Mouse (Mus musculus): Measurements from ENCODE around the gene Gm38392. TPM values are rescaled to one million over a fixed set of nuclear protein-coding genes. Genes with fewer than 3 reads are reported as not detected.

The Gm38392 gene
- 0.26 TPM in 1 of 2 replicates, not detected in the other for polyA plus RNA-seq (2016; fragmentation: Nextera tagmentation; extraction: Ambion mirVana)

GRCm38 (mm10) chr3:88287110-88287509 lies at the start of gene Gm38392:
Gene Gm38392, minus strand, starts transcription at chr3:88287210.
- no peaks in the 10 kb centered on the region for H3K27me3 ChIP-seq (ENCODE audit: low read depth, poor library complexity, severe bottlenecking)
- H3K4me3 ChIP-seq, result no peak within 1 kb of the TSS
- peaks cover 17% of the 10 kb centered on the region for H3K36me3 ChIP-seq
- WGBS, result 93% methylated on average over 4 of the region's 4 CpGs
- no peaks in the 10 kb centered on the region for H3K9me3 ChIP-seq (replicated peaks)
- no peak within 1 kb of the TSS for H3K27ac ChIP-seq
- no peaks in the 10 kb centered on the region for H3K4me1 ChIP-seq
- DNase-seq (ENCODE audit: low spot score), result no peak

- H3K9me3 ChIP-seq (replicated peaks), result no peaks in the 10 kb centered on the region
- H3K27me3 ChIP-seq (ENCODE audit: low read depth, poor library complexity, severe bottlenecking), result no peaks in the 10 kb centered on the region
- DNase-seq (ENCODE audit: low spot score), result peak; percentile 96
- peaks cover 38% of the 10 kb centered on the region for H3K36me3 ChIP-seq
- peak within 1 kb of the TSS; percentile 79 for H3K4me3 ChIP-seq
- WGBS, result 3% methylated on average over 64 of the region's 66 CpGs
- peaks cover 32% of the 10 kb centered on the region for H3K4me1 ChIP-seq
- peak within 1 kb of the TSS; percentile 96 for H3K27ac ChIP-seq
Measured at GRCm38 (mm10) chr3:88336058-88337013, 49.3 kb upstream of the Gm38392 start, which contains the start of the genes Tmem79 and Smg5. Gene Tmem79, minus strand, starts transcription at chr3:88336148. Gene Smg5, plus strand, starts transcription at chr3:88336260.

- peak; percentile 39 for DNase-seq (ENCODE audit: low spot score)
- 1% methylated on average over 27 of the region's 27 CpGs for WGBS
Measured at GRCm38 (mm10) chr3:88335436-88336053, 48.5 kb upstream of the Gm38392 start.

GRCm38 (mm10) chr3:88334902-88335435 lies 48.0 kb upstream of the Gm38392 start:
- no peaks in the 10 kb centered on the region for H3K9me3 ChIP-seq (replicated peaks)
- H3K36me3 ChIP-seq, result peaks cover 29% of the 10 kb centered on the region
- DNase-seq (ENCODE audit: low spot score), result no peak
- H3K27me3 ChIP-seq (ENCODE audit: low read depth, poor library complexity, severe bottlenecking), result no peaks in the 10 kb centered on the region
- WGBS, result 43% methylated on average over 3 of the region's 3 CpGs
- peak overlapping the region; percentile 96 for H3K27ac ChIP-seq
- peaks cover 32% of the 10 kb centered on the region for H3K4me1 ChIP-seq
- peak overlapping the region; percentile 79 for H3K4me3 ChIP-seq

More at GRCm38 (mm10) chr3:88335436-88336053, 48.5 kb upstream of the Gm38392 start:
- Histone ChIP-seq H3K4me1 (peaks cover 32% of the 10 kb centered on the region), H3K36me3 (peaks cover 30% of the 10 kb centered on the region), H3K27ac (peak overlapping the region; percentile 96), H3K4me3 (peak overlapping the region; percentile 79), H3K9me3 (replicated peaks) (no peaks in the 10 kb centered on the region), H3K27me3 (ENCODE audit: low read depth, poor library complexity, severe bottlenecking) (no peaks in the 10 kb centered on the region)

GRCm38 (mm10) chr3:88334029-88334658 lies 47.1 kb upstream of the Gm38392 start:
- DNase-seq (ENCODE audit: low spot score), result no peak
- no peak overlapping the region for H3K27ac ChIP-seq
- H3K27me3 ChIP-seq (ENCODE audit: low read depth, poor library complexity, severe bottlenecking), result no peaks in the 10 kb centered on the region
- peaks cover 32% of the 10 kb centered on the region for H3K4me1 ChIP-seq
- peaks cover 37% of the 10 kb centered on the region for H3K36me3 ChIP-seq
- peak overlapping the region; percentile 1; the same call in 1 of the 2 replicates for H3K4me3 ChIP-seq
- WGBS, result 47% methylated on average over 12 of the region's 12 CpGs
- no peaks in the 10 kb centered on the region for H3K9me3 ChIP-seq (replicated peaks)

- Histone ChIP-seq H3K4me1 (peaks cover 19% of the 10 kb centered on the region), H3K27ac (no peak overlapping the region), H3K4me3 (no peak overlapping the region), H3K27me3 (ENCODE audit: low read depth, poor library complexity, severe bottlenecking) (no peaks in the 10 kb centered on the region), H3K36me3 (peaks cover 47% of the 10 kb centered on the region), H3K9me3 (replicated peaks) (no peaks in the 10 kb centered on the region)
- WGBS, result 43% methylated on average over 2 of the region's 2 CpGs
- DNase-seq (ENCODE audit: low spot score), result no peak
Measured at GRCm38 (mm10) chr3:88331282-88331681, 44.3 kb upstream of the Gm38392 start.

- 54% methylated on average over 5 of the region's 5 CpGs for WGBS
- peaks cover 15% of the 10 kb centered on the region for H3K4me1 ChIP-seq
- H3K4me3 ChIP-seq, result no peak overlapping the region
- DNase-seq (ENCODE audit: low spot score), result no peak
- H3K27ac ChIP-seq, result no peak overlapping the region
- peaks cover 53% of the 10 kb centered on the region for H3K36me3 ChIP-seq
- H3K9me3 ChIP-seq (replicated peaks), result no peaks in the 10 kb centered on the region
- H3K27me3 ChIP-seq (ENCODE audit: low read depth, poor library complexity, severe bottlenecking), result no peaks in the 10 kb centered on the region
Measured at GRCm38 (mm10) chr3:88328956-88329355, 41.9 kb upstream of the Gm38392 start.

- peak within 1 kb of the TSS; percentile 78 for H3K4me3 ChIP-seq
- H3K27me3 ChIP-seq (ENCODE audit: low read depth, poor library complexity, severe bottlenecking), result no peaks in the 10 kb centered on the region
- peak; percentile 68 for DNase-seq (ENCODE audit: low spot score)
- H3K9me3 ChIP-seq (replicated peaks), result no peaks in the 10 kb centered on the region
- peaks cover 83% of the 10 kb centered on the region for H3K36me3 ChIP-seq
- peak within 1 kb of the TSS; percentile 80; the same call in 1 of the 2 replicates for H3K27ac ChIP-seq
- WGBS, result 4% methylated on average over 10 of the region's 10 CpGs
- peaks cover 12% of the 10 kb centered on the region for H3K4me1 ChIP-seq
Measured at GRCm38 (mm10) chr3:88324951-88325405, 38.0 kb upstream of the Gm38392 start, which contains the start of gene Glmp. Gene Glmp, plus strand, starts transcription at chr3:88325023.

GRCm38 (mm10) chr3:88299172-88299571 lies 12.2 kb upstream of the Gm38392 start:
- H3K9me3 ChIP-seq (replicated peaks), result no peaks in the 10 kb centered on the region
- peaks cover 61% of the 10 kb centered on the region for H3K36me3 ChIP-seq
- no peak for DNase-seq (ENCODE audit: low spot score)
- H3K27ac ChIP-seq, result no peak overlapping the region
- H3K4me1 ChIP-seq, result peaks cover 15% of the 10 kb centered on the region
- no peaks in the 10 kb centered on the region for H3K27me3 ChIP-seq (ENCODE audit: low read depth, poor library complexity, severe bottlenecking)
- no peak overlapping the region for H3K4me3 ChIP-seq
- 92% methylated on average over 1 of the region's 1 CpGs for WGBS

GRCm38 (mm10) chr3:88297321-88297851 lies 10.4 kb upstream of the Gm38392 start:
- DNase-seq (ENCODE audit: low spot score), result no peak
- H3K27ac ChIP-seq, result peak overlapping the region; percentile 95
- H3K9me3 ChIP-seq (replicated peaks), result no peaks in the 10 kb centered on the region
- H3K4me3 ChIP-seq, result peak overlapping the region; percentile 86
- H3K36me3 ChIP-seq, result peaks cover 48% of the 10 kb centered on the region
- under 1% methylated on average over 30 of the region's 30 CpGs for WGBS
- no peaks in the 10 kb centered on the region for H3K27me3 ChIP-seq (ENCODE audit: low read depth, poor library complexity, severe bottlenecking)
- peaks cover 15% of the 10 kb centered on the region for H3K4me1 ChIP-seq

- Histone ChIP-seq H3K4me3 (peak within 1 kb of the TSS; percentile 86), H3K4me1 (peaks cover 15% of the 10 kb centered on the region), H3K27ac (peak within 1 kb of the TSS; percentile 95), H3K36me3 (peaks cover 42% of the 10 kb centered on the region), H3K27me3 (ENCODE audit: low read depth, poor library complexity, severe bottlenecking) (no peaks in the 10 kb centered on the region), H3K9me3 (replicated peaks) (no peaks in the 10 kb centered on the region)
- WGBS, result under 1% methylated on average over 44 of the region's 44 CpGs
- peak; percentile 92 for DNase-seq (ENCODE audit: low spot score)
Measured at GRCm38 (mm10) chr3:88296561-88297318, 9.7 kb upstream of the Gm38392 start, which contains the start of the genes Tsacc and Cct3. Gene Tsacc, minus strand, starts transcription at chr3:88296999. Gene Cct3, plus strand, starts transcription at chr3:88297116.

Data from limb, embryonic 10.5 days (tissue).